Mouse (Mus musculus): ENCODE results near the gene Amotl1. TPM values are rescaled to one million over a fixed set of nuclear protein-coding genes. Genes with fewer than 3 reads are reported as not detected.
A peak's percentile ranks its signal among the peaks of the same experiment; 100 is the strongest.

Amotl1 gene
- polyA plus RNA-seq, 1 experiment from 2014 or later, result 2.4 TPM

- Histone ChIP-seq H3K9me3 (replicated peaks; ENCODE audit: control insufficient read depth, low read length) (no peaks in the 10 kb centered on the region), H3K4me3 (ENCODE audit: low read depth, low read length) (no peak overlapping the region), H3K27ac (ENCODE audit: low read length) (no peak overlapping the region), H3K4me2 (ENCODE audit: low read depth, low read length) (no peak overlapping the region), H3K4me1 (ENCODE audit: control insufficient read depth, low read depth, low read length) (no peaks in the 10 kb centered on the region), H3K9ac (ENCODE audit: low read depth, low read length) (no peak overlapping the region), H3K27me3 (ENCODE audit: control insufficient read depth, insufficient read depth, low read depth, low read length) (no peaks in the 10 kb centered on the region), H3K36me3 (ENCODE audit: control insufficient read depth, insufficient read depth) (no peaks in the 10 kb centered on the region)
- WGBS (ENCODE audit: insufficient replicate concordance), result 72% methylated on average over 10 of the region's 10 CpGs
- ATAC-seq (ENCODE audit: low read depth), result no peak
These were observed 86.5 kb downstream of the Amotl1 start for GRCm38 (mm10) chr9:14558332-14558731.

- H3K9me3 ChIP-seq (replicated peaks; ENCODE audit: control insufficient read depth, low read length), result no peaks in the 10 kb centered on the region
- 52% methylated on average over 11 of the region's 11 CpGs for WGBS (ENCODE audit: insufficient replicate concordance)
- no peaks in the 10 kb centered on the region for H3K4me1 ChIP-seq (ENCODE audit: control insufficient read depth, low read depth, low read length)
- H3K9ac ChIP-seq (ENCODE audit: low read depth, low read length), result no peak overlapping the region
- ATAC-seq (ENCODE audit: low read depth), result no peak
- H3K27me3 ChIP-seq (ENCODE audit: control insufficient read depth, insufficient read depth, low read depth, low read length), result no peaks in the 10 kb centered on the region
- H3K4me2 ChIP-seq (ENCODE audit: low read depth, low read length), result no peak overlapping the region
- H3K27ac ChIP-seq (ENCODE audit: low read length), result no peak overlapping the region
- no peaks in the 10 kb centered on the region for H3K36me3 ChIP-seq (ENCODE audit: control insufficient read depth, insufficient read depth)
- H3K4me3 ChIP-seq (ENCODE audit: low read depth, low read length), result no peak overlapping the region
These were observed 96.5 kb downstream of the Amotl1 start for GRCm38 (mm10) chr9:14548366-14548761.

GRCm38 (mm10) chr9:14547584-14548365, 97.1 kb downstream of the Amotl1 start:
- ATAC-seq (ENCODE audit: low read depth), result no peak
- H3K4me3 ChIP-seq (ENCODE audit: low read depth, low read length), result no peak overlapping the region
- H3K36me3 ChIP-seq (ENCODE audit: control insufficient read depth, insufficient read depth), result no peaks in the 10 kb centered on the region
- H3K4me2 ChIP-seq (ENCODE audit: low read depth, low read length), result no peak overlapping the region
- H3K27ac ChIP-seq (ENCODE audit: low read length), result no peak overlapping the region
- H3K9me3 ChIP-seq (replicated peaks; ENCODE audit: control insufficient read depth, low read length), result no peaks in the 10 kb centered on the region
- no peaks in the 10 kb centered on the region for H3K4me1 ChIP-seq (ENCODE audit: control insufficient read depth, low read depth, low read length)
- WGBS (ENCODE audit: insufficient replicate concordance), result 56% methylated on average over 12 of the region's 12 CpGs
- H3K9ac ChIP-seq (ENCODE audit: low read depth, low read length), result no peak overlapping the region
- no peaks in the 10 kb centered on the region for H3K27me3 ChIP-seq (ENCODE audit: control insufficient read depth, insufficient read depth, low read depth, low read length)

- no peak overlapping the region for H3K4me2 ChIP-seq (ENCODE audit: low read depth, low read length)
- H3K9me3 ChIP-seq (replicated peaks; ENCODE audit: control insufficient read depth, low read length), result no peaks in the 10 kb centered on the region
- no peak for ATAC-seq (ENCODE audit: low read depth)
- H3K4me1 ChIP-seq (ENCODE audit: control insufficient read depth, low read depth, low read length), result no peaks in the 10 kb centered on the region
- H3K9ac ChIP-seq (ENCODE audit: low read depth, low read length), result no peak overlapping the region
- no peak overlapping the region for H3K27ac ChIP-seq (ENCODE audit: low read length)
- H3K4me3 ChIP-seq (ENCODE audit: low read depth, low read length), result no peak overlapping the region
- no peaks in the 10 kb centered on the region; the same call in 1 of the 2 replicates for H3K36me3 ChIP-seq (ENCODE audit: control insufficient read depth, insufficient read depth)
- no peaks in the 10 kb centered on the region for H3K27me3 ChIP-seq (ENCODE audit: control insufficient read depth, insufficient read depth, low read depth, low read length)
- WGBS (ENCODE audit: insufficient replicate concordance), result 45% methylated on average over 9 of the region's 9 CpGs
These were observed 100.7 kb downstream of the Amotl1 start for GRCm38 (mm10) chr9:14544034-14544757.

DNA sequence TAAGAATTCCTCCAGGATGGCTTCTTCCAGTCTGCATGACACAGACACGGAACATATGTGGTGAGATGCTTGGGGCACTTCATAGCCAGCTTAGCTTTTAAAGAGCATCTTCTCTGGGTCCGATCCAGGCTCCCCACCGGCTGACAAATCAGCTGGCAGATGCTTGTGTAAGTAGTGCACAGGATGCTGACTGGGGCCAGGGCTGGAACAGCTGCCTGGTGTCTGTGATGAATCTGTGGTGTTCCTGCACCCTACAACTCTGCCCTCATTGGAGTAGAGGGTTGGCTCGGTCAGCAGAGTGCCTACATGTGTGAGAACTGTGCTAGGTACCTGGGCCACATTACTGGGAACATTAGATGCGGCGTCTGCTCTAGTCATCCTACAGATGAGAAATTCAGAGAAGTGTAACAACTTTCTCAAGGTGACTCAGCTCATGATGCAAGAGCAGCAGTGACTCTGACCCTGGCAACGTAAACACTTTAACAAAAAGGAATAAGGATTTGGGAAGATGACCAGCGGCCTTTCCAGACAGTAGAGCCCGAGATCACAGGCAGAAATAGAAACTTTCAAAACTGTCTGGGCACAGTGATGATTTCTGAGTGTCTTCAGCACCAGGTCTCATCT, 109.9 kb downstream of the Amotl1 start:
- Histone ChIP-seq H3K36me3 (ENCODE audit: control insufficient read depth, insufficient read depth) (no peaks in the 10 kb centered on the region; the same call in 1 of the 2 replicates), H3K27ac (ENCODE audit: low read length) (no peak overlapping the region), H3K4me2 (ENCODE audit: low read depth, low read length) (no peak overlapping the region), H3K9ac (ENCODE audit: low read depth, low read length) (no peak overlapping the region), H3K27me3 (ENCODE audit: control insufficient read depth, insufficient read depth, low read depth, low read length) (no peaks in the 10 kb centered on the region), H3K4me1 (ENCODE audit: control insufficient read depth, low read depth, low read length) (no peaks in the 10 kb centered on the region), H3K9me3 (replicated peaks; ENCODE audit: control insufficient read depth, low read length) (no peaks in the 10 kb centered on the region), H3K4me3 (ENCODE audit: low read depth, low read length) (no peak overlapping the region)
- ATAC-seq (ENCODE audit: low read depth), result no peak
- 64% methylated on average over 9 of the region's 9 CpGs for WGBS (ENCODE audit: insufficient replicate concordance)

- no peak for ATAC-seq (ENCODE audit: low read depth)
- whole genome bisulfite sequencing (ENCODE audit: insufficient replicate concordance), result 62% methylated on average over 2 of the region's 2 CpGs
These were observed 111.2 kb downstream of the Amotl1 start for GRCm38 (mm10) chr9:14533659-14534058.

DNA sequence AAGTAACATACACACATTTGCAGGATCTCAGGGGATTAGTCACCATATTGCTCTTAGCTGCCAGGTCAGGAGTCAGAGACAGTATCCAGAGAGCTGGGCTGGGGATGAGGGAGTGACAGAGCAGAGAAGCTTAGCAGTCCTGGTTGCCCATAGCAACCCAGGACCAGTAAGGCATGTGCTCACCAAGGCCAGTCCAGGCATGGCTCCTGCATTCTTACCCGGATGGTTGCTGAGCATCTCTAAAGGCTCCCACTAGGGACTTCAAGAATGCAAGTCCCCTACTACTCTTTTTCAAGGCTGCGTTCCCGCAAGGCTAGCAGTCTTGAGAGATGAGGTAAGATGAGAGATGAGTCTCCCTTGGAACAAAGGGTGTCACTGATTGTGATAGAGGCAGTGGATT, 112.6 kb downstream of the Amotl1 start:
- Histone ChIP-seq H3K9me3 (replicated peaks; ENCODE audit: control insufficient read depth, low read length) (no peaks in the 10 kb centered on the region), H3K4me3 (ENCODE audit: low read depth, low read length) (no peak overlapping the region), H3K4me2 (ENCODE audit: low read depth, low read length) (no peak overlapping the region), H3K36me3 (ENCODE audit: control insufficient read depth, insufficient read depth) (no peaks in the 10 kb centered on the region), H3K27me3 (ENCODE audit: control insufficient read depth, insufficient read depth, low read depth, low read length) (no peaks in the 10 kb centered on the region), H3K27ac (ENCODE audit: low read length) (no peak overlapping the region), H3K9ac (ENCODE audit: low read depth, low read length) (no peak overlapping the region), H3K4me1 (ENCODE audit: control insufficient read depth, low read depth, low read length) (no peaks in the 10 kb centered on the region)
- WGBS (ENCODE audit: insufficient replicate concordance), result 55% methylated on average over 3 of the region's 3 CpGs
- ATAC-seq (ENCODE audit: low read depth), result no peak

More at GRCm38 (mm10) chr9:14533659-14534058, 111.2 kb downstream of the Amotl1 start:
- no peaks in the 10 kb centered on the region for H3K27me3 ChIP-seq (ENCODE audit: control insufficient read depth, insufficient read depth, low read depth, low read length)
- H3K9me3 ChIP-seq (replicated peaks; ENCODE audit: control insufficient read depth, low read length), result no peaks in the 10 kb centered on the region
- H3K4me2 ChIP-seq (ENCODE audit: low read depth, low read length), result no peak overlapping the region
- no peaks in the 10 kb centered on the region for H3K4me1 ChIP-seq (ENCODE audit: control insufficient read depth, low read depth, low read length)
- no peak overlapping the region for H3K4me3 ChIP-seq (ENCODE audit: low read depth, low read length)
- no peak overlapping the region for H3K27ac ChIP-seq (ENCODE audit: low read length)
- no peaks in the 10 kb centered on the region for H3K36me3 ChIP-seq (ENCODE audit: control insufficient read depth, insufficient read depth)
- no peak overlapping the region for H3K9ac ChIP-seq (ENCODE audit: low read depth, low read length)

DNA sequence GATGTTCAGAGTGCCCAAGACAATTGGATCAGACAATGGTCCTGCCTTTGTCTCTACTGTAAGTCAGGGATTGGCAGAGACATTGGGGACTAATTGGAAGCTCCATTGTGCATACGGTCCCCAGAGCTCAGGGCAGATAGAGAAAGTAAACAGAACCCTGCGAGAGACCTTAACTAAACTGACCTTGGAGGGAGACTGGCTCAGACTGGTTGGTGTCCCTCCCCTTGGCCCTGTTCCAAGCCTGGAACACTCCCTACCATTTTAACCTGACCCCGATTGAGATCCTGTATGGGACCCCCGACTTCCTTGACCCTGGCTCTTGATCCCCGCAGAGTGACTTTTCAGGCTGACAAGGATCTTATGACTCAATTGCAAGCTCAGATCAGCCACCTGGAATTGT, 114.9 kb downstream of the Amotl1 start:
- Histone ChIP-seq H3K9me3 (replicated peaks; ENCODE audit: control insufficient read depth, low read length) (no peaks in the 10 kb centered on the region), H3K27ac (ENCODE audit: low read length) (no peak overlapping the region), H3K4me1 (ENCODE audit: control insufficient read depth, low read depth, low read length) (no peaks in the 10 kb centered on the region), H3K36me3 (ENCODE audit: control insufficient read depth, insufficient read depth) (no peaks in the 10 kb centered on the region), H3K4me2 (ENCODE audit: low read depth, low read length) (no peak overlapping the region), H3K4me3 (ENCODE audit: low read depth, low read length) (no peak overlapping the region), H3K9ac (ENCODE audit: low read depth, low read length) (no peak overlapping the region), H3K27me3 (ENCODE audit: control insufficient read depth, insufficient read depth, low read depth, low read length) (no peaks in the 10 kb centered on the region)
- WGBS (ENCODE audit: insufficient replicate concordance), result 56% methylated on average over 5 of the region's 5 CpGs
- peak; percentile 63 for ATAC-seq (ENCODE audit: low read depth)

All from liver, embryonic 16.5 days (tissue).